Mouse (Mus musculus): ENCODE data around the gene Scarb2. TPM values are rescaled to one million over a fixed set of nuclear protein-coding genes. Genes with fewer than 3 reads are reported as not detected.

Gene Scarb2
- total RNA-seq, 2 experiments from 2014 or later, result 69.8 to 76.7 TPM

- no peak for DNase-seq
- intact Hi-C loops (cut with DNase I), result loop anchor here (5.0 kb wide), 1 partner anchor 83 kb away; the partner anchor contains the start of gene Sdad1
Observed at GRCm38 (mm10) chr5:92395764-92396163, 110.9 kb downstream of the Scarb2 start.

- no peak for DNase-seq
- intact Hi-C loops (cut with DNase I), result no loop called here
Observed at GRCm38 (mm10) chr5:92393863-92394262, 112.8 kb downstream of the Scarb2 start.

GRCm38 (mm10) chr5:92392542-92392941 is 114.1 kb downstream of the Scarb2 start:
- no peak for DNase-seq
- intact Hi-C loops (cut with DNase I), result no loop called here

Small RNA genes lying within 50 kb of the gene (microRNA-seq; reads per million reads assigned to microRNA genes)
- 0 reads per million in 2 experiments for gene Mir6415

Other genes with a start within 250 kb of the Scarb2 start
- 1 to 10 TPM; 4.4 to 5.3 TPM for gene Naaa, start 228.7 kb downstream of the Scarb2 start, total RNA-seq (2021)
- 10 to 100 TPM; 13.4 to 18.1 TPM for gene Sdad1, start 196.4 kb downstream of the Scarb2 start, total RNA-seq (2021)
- gene Cxcl9, start 178.8 kb downstream of the Scarb2 start, total RNA-seq (2021), result under 1 TPM; 0.41 to 0.47 TPM
- gene Art3, start 175.0 kb downstream of the Scarb2 start, total RNA-seq (2021), result 100 to 1,000 TPM; 384 to 415 TPM
- gene Cxcl10, start 157.9 kb downstream of the Scarb2 start, total RNA-seq (2021), result under 1 TPM in 1 of 2 experiments, not detected in 1; 0.23 TPM
- 1 to 10 TPM; 8.1 to 8.2 TPM for gene Nup54, start 71.6 kb downstream of the Scarb2 start, total RNA-seq (2021)
- gene Fam47e, start 48.2 kb upstream of the Scarb2 start, total RNA-seq (2021), result not detected
- gene Stbd1, start 96.2 kb upstream of the Scarb2 start, total RNA-seq (2021), result 10 to 100 TPM; 45.5 to 66.2 TPM
- gene Ccdc158, start 168.4 kb upstream of the Scarb2 start, total RNA-seq (2021), result under 1 TPM; 0.42 to 0.61 TPM
- gene Shroom3, start 176.6 kb upstream of the Scarb2 start, total RNA-seq (2021), result under 1 TPM; 0.43 to 0.54 TPM